Mouse (Mus musculus) thymus, adult 2 months (tissue): ENCODE measurements at regions not wholly inside any gene's neighbourhood (a gene's known extent, or its start where the extent isn't known, plus 50 kb on each side); places are given as distances from the start of the nearest gene placed in this dataset.

Experiments used
- CTCF ChIP-seq: fragments of 200-500 bp; IDR thresholded peaks from 2 replicates; pipeline ENCODE4 v1.5.1; 2012; ENCODE audit warnings: mild to moderate bottlenecking, control low read depth, low read length, moderate library complexity, borderline replicate concordance; ENCODE audit not compliant: control insufficient read depth, poor library complexity, insufficient read depth; ENCODE audit errors: extremely low read depth
- POLR2A ChIP-seq: fragments of 200-500 bp; IDR thresholded peaks from 2 replicates; pipeline ENCODE4 v1.6.1; 2012; ENCODE audit warnings: mild to moderate bottlenecking, low read length, control low read depth, moderate library complexity; ENCODE audit not compliant: control insufficient read depth, poor library complexity, insufficient read depth; ENCODE audit errors: extremely low read depth

DNA sequence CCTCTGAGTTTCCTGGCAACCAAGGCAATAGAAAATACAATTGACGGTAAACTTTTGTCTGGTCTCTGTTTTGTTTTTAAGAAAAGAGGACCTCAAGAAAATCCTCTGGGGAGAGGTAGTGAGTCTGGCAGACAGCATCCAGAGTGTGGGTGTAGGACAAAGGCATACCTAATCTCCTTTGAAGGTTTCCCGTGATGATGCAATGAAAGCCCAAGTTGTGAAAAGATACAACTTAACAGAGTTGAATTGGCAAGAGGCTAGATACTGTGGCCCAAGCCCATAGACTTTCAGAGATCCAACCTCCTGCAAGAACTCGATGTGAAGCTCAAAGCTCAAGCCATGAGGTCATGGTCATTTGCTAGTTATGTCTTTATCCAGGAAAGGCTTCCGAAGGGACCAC lies 526.4 kb upstream of the 3110018I06Rik start:
- TF ChIP-seq CTCF, result no peak
- TF ChIP-seq POLR2A, result no peak
